Mouse (Mus musculus) retina, postnatal 7 days (tissue): Measurements from ENCODE around the gene Eftud2.

Experiments used
- DNase-seq: peaks from one replicate; pipeline ENCODE4 v3.0.0-alpha.2; 2012; ENCODE audit warnings: low read depth, low spot score

The Eftud2 gene

DNA sequence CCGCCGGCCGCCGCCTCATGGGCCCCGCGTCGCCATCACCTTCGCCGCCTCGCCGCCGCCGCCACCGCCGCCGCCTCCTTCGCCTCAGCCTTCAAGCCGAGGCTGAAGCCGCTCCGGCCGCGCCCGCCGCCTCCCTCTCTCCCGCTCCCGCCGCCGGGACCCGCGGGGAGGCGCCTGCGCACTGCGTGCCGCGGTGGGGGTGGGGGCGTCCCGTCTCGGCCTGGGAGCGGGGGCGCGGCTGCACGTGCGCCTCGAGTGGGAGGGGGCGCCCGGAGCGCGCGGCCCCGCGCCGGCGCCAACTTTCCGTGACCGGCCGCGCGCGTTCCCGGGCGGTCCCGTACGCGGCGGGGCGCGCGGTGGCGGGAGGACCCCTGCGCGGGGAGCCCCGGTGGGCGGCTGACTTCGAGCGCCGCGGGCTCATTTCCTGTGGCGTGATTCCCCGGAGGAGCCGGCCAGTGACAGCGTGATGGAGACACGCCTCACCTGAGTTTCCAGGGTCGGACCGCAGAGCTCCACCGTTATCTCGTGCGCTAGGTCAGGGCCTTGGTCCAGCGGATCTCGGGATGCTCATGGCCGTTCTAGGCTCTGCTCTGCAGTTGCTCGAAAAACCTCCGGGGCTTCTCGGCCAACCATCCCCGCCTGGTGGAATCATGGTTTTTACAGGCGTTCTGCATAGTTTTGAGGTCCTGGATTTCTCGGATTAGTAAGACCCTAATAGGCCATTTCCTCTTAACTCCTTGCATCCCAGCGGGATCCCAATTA, 61.6 kb downstream of the Eftud2 start, which contains the start of gene Gjc1:
Gene Gjc1, minus strand, starts transcription at position 680 of the 762 bp plus-strand sequence.
- DNase-seq = peak; percentile 58

DNA sequence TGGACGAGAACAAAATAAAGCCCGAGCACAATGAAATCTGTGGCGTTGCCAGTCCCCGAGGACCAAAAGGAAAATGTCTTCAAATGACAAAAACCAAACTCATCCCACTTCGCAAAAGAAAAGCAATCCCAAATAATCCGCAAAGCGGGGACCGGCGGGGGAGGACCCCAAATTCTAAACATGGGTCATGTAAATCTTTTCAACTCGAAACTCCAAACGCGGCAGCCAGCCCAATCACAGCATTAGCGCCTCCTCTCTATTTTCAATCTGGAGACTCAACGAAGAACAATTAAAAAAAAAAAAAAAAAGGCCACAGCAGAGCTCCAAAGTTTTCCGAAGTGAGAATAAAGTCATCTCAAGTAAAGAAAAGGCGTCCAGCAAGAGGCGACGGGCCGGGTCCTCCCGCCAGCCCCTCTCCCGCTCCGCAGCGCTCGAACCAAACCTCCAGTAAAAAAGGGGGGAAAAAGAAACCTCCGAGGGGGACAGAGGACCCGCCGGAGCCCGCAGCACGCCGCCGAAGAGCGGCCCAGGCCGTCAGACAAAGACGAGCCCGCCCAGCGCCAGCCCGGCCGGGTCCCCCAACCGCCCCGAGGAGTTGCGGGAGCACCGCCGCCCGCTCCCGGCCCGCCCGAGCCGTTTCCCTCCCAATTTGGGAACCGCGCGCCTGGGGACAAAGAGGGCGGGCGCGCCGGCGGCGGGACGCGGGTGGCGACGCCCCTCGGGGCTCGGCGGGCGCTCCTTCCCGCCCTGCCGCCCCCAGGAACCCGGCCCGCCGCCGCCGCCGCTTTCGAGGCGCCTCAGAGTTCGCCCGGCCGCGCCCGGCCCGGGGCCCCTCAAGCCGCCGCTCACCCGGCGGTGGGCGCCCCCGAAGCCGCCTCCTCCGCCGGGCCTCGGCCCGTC, 62.4 kb downstream of the Eftud2 start:
- DNase-seq = no peak

DNA sequence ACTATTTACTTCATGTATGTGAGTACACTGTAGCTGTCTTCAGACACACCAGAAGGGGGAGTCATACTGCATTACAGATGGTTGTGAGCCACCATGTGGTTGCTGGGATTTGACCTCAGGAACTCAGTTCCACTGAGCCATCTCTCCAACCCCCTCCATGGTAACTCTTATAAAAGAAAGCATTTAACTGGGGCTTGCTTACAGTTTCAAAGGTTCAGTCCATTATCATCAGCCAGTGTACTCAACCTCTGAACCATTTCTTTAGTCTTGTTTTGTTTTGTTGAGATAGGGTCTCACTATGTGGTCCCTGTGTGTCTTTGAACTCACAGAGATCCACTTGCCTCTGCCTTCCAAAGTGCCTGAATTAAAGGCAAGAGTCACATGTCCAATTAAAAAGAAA, 65.9 kb downstream of the Eftud2 start:
- no peak for DNase-seq

DNA sequence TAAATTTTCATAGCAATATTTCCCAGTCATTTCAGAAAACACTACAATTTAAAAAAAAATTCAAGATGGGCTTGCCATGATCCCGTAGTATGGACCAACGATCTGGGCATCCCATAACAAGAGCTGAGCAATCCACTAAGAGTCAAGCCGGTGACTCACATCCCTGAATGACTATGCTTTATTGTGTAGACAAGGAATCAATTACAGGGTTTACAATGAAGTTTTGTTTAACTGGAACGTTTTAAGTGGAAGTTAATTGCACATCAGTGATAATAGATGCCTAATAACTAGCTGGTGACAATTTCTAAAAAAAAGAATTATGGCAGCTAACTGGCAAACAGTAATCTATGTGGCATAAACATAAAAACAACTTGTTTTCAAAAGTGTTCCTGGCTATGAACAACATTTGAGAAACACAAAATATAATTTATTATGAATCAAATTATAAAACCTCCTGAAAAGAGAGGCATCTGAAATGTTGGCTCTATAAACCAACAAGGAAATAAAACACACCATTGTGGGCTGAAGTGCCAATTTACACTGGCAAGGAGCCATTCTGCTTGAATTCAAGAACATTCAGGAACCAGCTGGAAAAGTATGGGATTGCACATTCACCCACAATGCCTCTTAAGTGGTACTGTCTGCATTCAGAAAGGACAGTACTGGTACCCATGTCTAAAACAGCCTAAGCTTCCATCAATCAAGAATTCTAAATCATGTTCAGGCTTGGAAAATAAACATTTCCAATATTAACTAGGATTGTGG, 69.9 kb downstream of the Eftud2 start:
- no peak for DNase-seq

DNA sequence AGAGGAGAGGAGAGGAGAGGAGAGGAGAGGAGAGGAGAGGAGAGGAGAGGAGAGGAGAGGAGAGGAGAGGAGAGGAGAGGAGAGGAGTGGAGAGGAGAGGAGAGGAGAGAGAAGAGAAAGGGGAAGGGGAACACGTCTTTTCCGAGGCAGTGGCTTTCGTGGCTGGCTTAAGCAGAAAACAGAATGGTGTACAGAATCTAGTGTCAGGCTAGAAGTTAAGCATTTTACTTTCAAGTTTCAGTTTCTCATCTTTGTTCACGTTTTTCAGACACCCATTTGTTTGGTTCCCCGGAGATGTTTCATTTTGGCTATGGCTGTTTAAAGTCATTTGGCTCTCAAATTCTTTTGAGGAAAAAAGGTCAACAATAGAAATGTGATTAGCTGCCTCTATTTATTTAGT, 72.5 kb downstream of the Eftud2 start:
- DNase-seq = no peak

DNA sequence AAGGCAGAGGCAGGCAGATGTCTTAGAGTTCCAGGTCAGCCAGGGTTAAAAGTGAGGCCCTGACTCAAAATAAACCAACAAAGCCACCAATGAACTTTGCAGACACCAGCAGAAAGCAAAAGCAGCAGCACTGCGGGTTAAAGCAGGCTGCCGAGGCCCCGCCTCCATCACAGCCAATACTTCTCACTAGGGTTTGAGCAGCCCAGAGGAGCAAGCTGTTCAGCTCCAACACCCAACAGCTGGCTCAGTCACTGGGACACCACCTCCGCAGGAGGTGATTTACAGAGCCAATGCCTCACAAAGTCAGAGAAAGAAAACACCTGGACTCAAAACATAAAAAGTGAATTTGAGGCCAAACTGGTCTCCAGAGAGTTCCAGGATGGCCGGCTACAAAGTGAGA, 77.3 kb downstream of the Eftud2 start:
- no peak for DNase-seq

DNA sequence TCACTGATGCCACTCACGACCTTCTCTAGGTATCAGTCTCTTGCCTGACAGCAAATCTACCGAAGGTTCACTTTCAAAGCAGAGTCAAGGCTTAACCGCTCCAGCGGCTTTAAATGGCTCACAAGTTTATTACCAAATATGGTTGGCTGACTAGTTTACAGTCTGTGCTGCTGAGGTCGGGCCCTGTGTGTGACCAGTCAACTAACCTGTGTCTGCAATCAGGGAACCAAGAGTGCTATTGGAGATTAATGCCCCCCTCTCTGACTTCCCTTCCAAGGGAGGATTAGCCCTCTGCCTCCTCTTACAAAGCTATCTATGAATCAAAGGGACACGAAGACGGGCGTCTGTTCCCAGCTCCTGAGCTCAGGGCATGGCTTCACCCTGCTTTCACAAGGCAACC, 86.6 kb downstream of the Eftud2 start:
- no peak for DNase-seq

DNA sequence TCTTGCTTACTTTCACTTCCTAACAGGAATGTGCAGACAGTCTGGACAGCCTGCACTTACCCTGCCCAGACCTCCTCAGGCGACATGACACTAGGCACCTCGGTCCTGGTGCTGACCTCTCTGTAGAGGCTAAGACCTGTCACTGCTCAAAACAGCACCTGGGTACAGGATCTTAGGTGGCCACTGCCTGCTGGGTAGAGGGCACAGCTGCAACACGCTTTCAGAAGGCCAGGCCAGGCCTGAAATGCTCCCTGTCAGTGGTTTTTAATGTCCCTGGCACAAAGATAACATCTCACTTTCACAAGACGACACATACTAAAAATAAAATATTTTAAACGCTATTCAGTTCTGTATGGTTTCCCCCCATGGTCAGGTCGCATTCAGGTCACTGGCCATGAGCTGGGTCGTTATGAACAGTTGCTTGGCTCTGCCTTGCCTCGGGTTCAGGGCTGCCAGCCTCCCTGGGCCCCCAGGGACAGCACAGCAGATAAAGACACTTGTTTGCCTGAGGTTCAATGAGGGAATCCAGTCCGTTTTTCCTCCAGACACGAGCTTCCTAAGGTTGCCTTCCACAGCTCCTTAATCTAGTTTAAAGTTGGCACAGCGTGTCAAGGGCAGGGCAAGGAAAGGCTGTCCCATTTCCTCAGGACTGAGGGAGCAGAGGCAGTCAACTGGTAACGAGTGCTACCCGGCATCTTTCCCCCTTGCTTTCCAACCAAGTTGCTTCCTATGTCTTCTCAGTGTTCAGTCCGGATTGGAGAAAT, 88.9 kb downstream of the Eftud2 start:
- no peak for DNase-seq
